Mouse (Mus musculus) monocyte, adult 59 days (primary cell): Measurements from ENCODE around the gene Praf2. TPM values are rescaled to one million over a fixed set of nuclear protein-coding genes. Genes with fewer than 3 reads are reported as not detected.

ENCODE experiments used
- total RNA-seq, 2 experiments: library from RNA; stranded (reverse); gene quantifications; one replicate each; pipeline ENCODE4 v1.2.4; 2023

The Praf2 gene
- total RNA-seq = 10 to 100 TPM in 1 of 2 experiments, 1 to 10 TPM in 1; 8.2 to 10.6 TPM

GRCm38 (mm10) chrX:7728215-7728921 lies at the start of gene Praf2:
Praf2 (plus strand) TSS chrX:7728439.

GRCm38 (mm10) chrX:7680864-7681263 lies 47.4 kb upstream of the Praf2 start, which contains the start of gene Magix:
Magix (minus strand) TSS chrX:7681251.

GRCm38 (mm10) chrX:7696954-7697381 lies 31.3 kb upstream of the Praf2 start, which contains the start of gene Gpkow:
Gpkow (plus strand) TSS chrX:7697131.

GRCm38 (mm10) chrX:7714135-7714899 lies 13.9 kb upstream of the Praf2 start, which contains the start of gene Wdr45:
Wdr45 (plus strand) TSS chrX:7714333.

GRCm38 (mm10) chrX:7721514-7722281 lies 6.5 kb upstream of the Praf2 start, which contains the start of gene Gm45208:
Gm45208 (plus strand) TSS chrX:7722245.

GRCm38 (mm10) chrX:7750432-7751116 lies 22.3 kb downstream of the Praf2 start, which contains the start of gene Ccdc120:
Ccdc120 (minus strand) TSS chrX:7750905.

GRCm38 (mm10) chrX:7762137-7762920 lies 34.1 kb downstream of the Praf2 start, which contains the start of gene Tfe3:
Tfe3 (plus strand) TSS chrX:7762560.

Other genes starting within 250 kb of the Praf2 start
- gene Foxp3, start 154.8 kb upstream of the Praf2 start, total RNA-seq = not detected
- 1 to 10 TPM; 1.6 to 2.0 TPM for gene Ppp1r3f, start 154.2 kb upstream of the Praf2 start, total RNA-seq
- 10 to 100 TPM; 23.4 to 28.8 TPM for gene Ccdc22, start 122.9 kb upstream of the Praf2 start, total RNA-seq
- gene Cacna1f, start 121.4 kb upstream of the Praf2 start, total RNA-seq = under 1 TPM; 0.47 to 0.49 TPM
- gene Syp, start 90.0 kb upstream of the Praf2 start, total RNA-seq = 1 to 10 TPM in 1 of 2 experiments, not detected in 1; 1.0 TPM
- 10 to 100 TPM; 22.3 to 26.5 TPM for gene Prickle3, start 71.2 kb upstream of the Praf2 start, total RNA-seq
- 10 to 100 TPM; 78.2 to 91.8 TPM for gene Plp2, start 57.0 kb upstream of the Praf2 start, total RNA-seq
- not detected for gene Magix, start 47.2 kb upstream of the Praf2 start, total RNA-seq
- gene Gpkow, start 31.3 kb upstream of the Praf2 start, total RNA-seq = 10 to 100 TPM; 38.6 to 45.8 TPM
- 10 to 100 TPM; 42.0 to 42.8 TPM for gene Wdr45, start 14.1 kb upstream of the Praf2 start, total RNA-seq
- gene Gm45208, start 6.2 kb upstream of the Praf2 start, total RNA-seq = not detected
- not detected for gene Ccdc120, start 22.5 kb downstream of the Praf2 start, total RNA-seq
- gene Tfe3, start 34.1 kb downstream of the Praf2 start, total RNA-seq = 100 to 1,000 TPM; 109 to 115 TPM
- gene Gripap1, start 61.3 kb downstream of the Praf2 start, total RNA-seq = 100 to 1,000 TPM; 114 to 122 TPM
- gene Kcnd1, start 93.8 kb downstream of the Praf2 start, total RNA-seq = 1 to 10 TPM; 2.0 to 5.9 TPM
- gene Otud5, start 112.9 kb downstream of the Praf2 start, total RNA-seq = 100 to 1,000 TPM; 147 to 152 TPM
- gene Pim2, start 149.8 kb downstream of the Praf2 start, total RNA-seq = 1 to 10 TPM; 7.1 to 7.2 TPM
- 10 to 100 TPM; 30.2 to 34.2 TPM for gene Slc35a2, start 155.6 kb downstream of the Praf2 start, total RNA-seq
- gene Pqbp1, start 170.8 kb downstream of the Praf2 start, total RNA-seq = 10 to 100 TPM; 40.6 to 46.7 TPM
- 10 to 100 TPM; 28.4 to 31.2 TPM for gene Timm17b, start 170.9 kb downstream of the Praf2 start, total RNA-seq
- not detected for gene Gm10491, start 179.4 kb downstream of the Praf2 start, total RNA-seq
- not detected for gene Gm10490, start 181.1 kb downstream of the Praf2 start, total RNA-seq
- gene Pcsk1n, start 191.4 kb downstream of the Praf2 start, total RNA-seq = not detected
- gene Eras, start 200.2 kb downstream of the Praf2 start, total RNA-seq = not detected
- gene Hdac6, start 219.4 kb downstream of the Praf2 start, total RNA-seq = 10 to 100 TPM in 1 of 2 experiments, 1 to 10 TPM in 1; 8.1 to 11.2 TPM
- gene Gata1, start 249.6 kb downstream of the Praf2 start, total RNA-seq = not detected